Mouse (Mus musculus) megakaryocyte progenitor cell, adult 5-6 weeks (primary cell): ENCODE measurements at regions not wholly inside any gene's neighbourhood (a gene's known extent, or its start where the extent isn't known, plus 50 kb on each side); places are given as distances from the start of the nearest gene placed in this dataset.
"Not testable (repeated sequence)": the region's sequence is repeated elsewhere in the genome, so short reads cannot be mapped to it uniquely, and the experiment has no call there.

Experiments
- ATAC-seq: replicated peaks from 2 replicates; pipeline ENCODE4 v1.8.0; 2016; ENCODE audit warnings: mild to moderate bottlenecking, moderate TSS enrichment, inconsistent platforms; ENCODE audit not compliant: poor library complexity

DNA sequence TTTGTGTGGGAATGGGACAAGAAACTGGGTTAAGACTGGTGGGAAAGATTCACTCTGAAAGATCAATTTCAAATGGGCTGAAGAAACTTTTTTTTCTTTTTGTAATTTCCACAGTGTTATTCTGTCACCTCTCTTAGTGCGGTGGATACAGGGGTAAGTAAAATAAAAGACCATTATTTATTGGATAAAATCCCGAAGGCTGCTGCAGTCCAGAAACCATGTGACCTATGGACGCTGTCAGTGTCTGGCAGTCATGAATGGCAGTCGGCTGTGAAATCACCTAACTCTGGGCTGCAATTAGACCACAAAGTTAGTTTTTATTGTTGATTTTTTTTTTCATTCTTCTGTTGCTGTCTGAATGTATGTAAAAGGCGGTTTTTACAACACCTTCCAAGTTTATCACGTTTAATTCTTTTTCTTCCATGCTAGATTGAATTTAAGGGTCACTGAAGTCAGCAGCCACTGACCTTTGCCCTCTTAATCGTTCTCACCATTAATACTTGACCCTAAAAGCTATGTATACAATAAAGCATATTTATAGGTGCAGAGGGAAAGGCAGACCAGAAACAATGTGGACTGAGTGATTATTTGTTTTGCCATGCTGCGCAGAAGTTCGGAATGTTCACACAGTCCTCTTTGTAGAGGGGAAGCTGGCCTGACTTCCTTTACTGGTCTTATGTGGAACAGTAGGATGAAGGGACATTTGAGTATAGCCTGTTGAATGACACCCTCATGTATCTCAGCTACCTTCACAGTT, 182.7 kb downstream of the Bmp2 start:
- no peak for ATAC-seq

DNA sequence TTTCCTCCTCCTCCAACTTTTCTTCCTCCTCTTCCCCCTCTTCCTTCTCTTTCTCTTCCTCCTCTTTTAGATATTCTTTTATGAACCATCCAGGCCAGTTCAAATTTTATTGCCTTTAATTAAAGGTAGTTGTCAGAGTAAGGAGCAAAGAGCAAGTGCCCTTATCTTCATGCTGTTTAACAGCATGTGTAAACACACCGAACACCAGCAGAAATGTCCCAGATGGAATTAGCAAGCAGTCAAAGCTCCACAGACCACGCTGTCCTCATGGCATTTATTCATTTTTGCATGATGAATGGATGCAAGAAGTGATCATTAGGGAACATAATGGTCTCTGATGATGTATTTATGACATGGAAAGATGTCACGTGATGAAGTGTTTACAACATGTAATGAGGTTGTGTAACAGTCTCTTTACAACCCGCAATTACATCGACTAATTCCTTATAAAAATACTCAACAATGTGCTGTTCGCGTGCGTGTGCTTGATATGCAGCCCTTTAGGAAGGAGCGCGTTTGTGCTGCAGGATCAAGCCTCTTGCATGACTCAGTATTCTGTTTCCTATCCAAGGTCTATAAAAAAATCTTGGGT, 187.0 kb downstream of the Bmp2 start:
- no peak for ATAC-seq

DNA sequence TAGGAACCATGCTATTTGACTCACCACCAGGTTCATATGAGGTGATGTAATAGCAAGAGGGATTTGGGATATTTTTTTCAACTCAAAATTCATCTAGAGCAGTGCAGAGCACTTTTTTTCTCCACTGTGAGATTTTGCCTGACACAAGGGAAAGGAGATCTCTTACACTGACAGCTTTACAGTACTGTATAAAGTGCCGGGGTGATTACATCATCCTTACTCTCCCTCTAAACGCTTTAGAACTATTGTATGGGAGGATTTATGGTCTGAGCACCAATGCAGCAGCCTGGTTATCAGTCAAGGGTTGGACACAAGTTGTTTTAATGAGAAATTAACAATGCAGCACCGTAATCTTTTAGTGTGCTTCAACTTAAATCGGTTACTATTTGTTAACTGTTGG, 196.5 kb downstream of the Bmp2 start:
- ATAC-seq: no peak

DNA sequence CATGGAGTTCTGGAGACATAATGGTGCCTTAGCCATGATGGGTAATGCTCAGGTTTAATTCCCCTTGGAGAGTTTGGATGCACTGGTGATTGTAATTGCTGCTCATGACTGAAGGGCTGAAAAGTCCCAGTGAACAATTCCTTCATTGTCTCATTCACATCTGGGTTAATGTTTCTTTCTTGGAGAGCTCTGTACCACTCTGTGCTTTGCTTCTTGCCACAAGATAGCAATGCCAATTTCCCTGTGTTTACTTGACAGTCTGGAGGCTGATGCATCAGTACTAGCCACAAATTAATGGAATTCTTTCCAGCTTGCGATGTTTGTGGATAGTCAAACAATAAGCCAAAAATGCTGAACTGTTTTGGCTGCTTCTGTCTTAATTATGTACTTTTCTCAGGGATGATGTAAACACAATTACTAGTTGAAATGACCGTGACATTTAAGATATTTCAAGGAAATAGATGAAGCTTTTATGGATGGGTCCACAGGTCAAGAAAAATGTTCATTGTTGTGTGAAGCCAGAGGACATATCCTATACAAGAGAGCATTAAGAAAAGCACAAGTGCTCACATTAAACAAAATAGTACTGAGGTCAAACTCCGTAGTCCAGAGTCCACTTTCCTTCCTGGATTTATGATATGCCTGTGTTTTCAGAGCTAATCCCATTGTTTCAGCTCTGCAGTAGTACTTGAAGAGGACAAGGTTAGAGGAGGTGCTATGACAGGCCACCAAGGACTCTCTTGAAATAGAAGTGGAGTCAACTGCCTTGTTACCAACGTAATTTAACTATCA, 198.1 kb downstream of the Bmp2 start:
- ATAC-seq: no peak

DNA sequence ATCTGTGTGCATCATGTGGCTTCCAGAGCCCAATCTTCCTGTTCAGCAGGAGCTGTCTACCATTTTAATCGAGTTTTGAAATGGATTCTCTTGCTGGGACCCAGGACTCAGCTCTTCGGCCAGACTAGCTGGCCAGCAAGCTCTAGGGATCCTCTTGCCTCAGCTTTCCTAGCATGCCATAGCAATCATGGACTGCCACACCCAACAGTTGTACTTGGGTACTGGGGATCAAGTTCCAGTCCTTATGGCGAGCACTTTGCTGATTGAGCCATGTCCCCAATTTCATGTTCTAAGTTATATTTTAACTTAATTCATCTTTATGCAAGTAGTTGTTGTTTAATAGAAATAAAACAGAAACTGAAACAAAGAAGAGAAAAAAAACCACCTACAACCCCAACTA, 202.1 kb downstream of the Bmp2 start:
- no peak for ATAC-seq

DNA sequence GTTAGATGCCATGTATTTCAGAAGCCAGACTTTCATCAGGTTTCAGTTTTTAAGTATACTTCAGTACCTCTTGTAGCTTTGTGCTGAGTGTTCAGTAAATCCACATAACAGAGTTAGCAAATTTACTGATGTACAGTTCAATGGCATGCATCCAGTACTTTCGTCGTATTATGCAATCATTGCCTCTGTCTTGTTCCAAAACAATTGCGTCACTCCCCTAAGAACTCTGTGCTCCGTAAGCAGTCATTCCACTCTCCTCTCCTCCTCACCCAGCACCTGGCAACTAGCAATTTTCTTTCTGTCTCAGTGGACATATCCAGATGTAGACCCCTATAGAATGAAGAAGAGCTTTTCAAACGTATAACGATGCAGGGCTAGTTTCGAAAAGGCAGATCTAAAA, 209.5 kb downstream of the Bmp2 start:
- ATAC-seq: peak; percentile 86

DNA sequence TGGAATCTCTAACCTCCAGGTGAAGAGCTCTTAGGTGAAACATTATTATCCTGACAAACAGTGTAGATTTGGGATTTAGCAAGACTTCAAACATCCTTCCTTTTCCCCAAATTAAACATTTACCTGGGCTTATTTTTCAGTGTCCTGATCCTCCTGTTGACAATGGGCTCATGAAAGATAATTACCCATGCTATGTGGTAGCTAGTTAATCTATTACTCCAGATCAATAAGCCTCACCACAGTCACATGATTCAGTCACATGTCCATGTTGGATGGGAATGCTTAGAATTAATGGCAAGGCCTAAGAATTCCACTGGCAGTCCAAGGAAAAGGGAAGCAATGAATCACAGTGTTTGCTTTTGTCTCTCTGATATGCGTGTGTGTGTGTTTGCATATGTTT, 216.6 kb downstream of the Bmp2 start:
- ATAC-seq: no peak

DNA sequence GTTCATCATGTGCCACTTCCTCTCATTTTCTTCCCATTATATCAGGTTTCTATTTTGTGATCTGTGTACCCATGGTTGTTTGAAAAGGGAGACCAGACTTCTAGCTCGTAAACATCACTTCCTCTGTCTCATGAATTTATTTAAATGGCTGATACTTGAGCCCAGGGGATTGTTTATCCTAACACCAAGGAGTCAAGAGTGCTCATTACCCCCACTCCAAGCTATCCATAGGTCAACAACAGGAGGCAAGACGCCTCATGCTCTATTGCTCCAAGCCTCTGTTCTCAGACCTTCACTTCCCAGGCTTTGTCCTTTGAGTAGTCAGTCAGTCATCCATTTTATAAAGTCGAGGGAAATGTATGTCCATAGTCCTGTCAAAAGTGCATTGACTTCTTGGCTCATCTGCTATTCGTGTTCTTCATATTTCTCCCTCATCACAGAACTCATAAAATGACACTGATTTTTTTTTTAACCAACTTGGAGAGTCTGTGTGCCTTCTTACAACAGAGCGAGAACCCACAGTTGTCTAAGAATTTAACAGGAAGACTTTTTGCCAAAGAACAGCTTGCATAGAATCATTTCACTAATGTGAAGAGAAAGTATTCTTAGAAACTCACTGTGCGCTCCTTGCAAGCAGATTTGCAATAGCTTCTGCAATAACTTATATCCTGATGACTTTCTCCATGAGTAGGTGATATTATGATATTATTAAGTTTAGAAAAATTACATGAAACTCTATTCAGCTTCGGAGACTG, 231.8 kb downstream of the Bmp2 start:
- ATAC-seq: no peak

DNA sequence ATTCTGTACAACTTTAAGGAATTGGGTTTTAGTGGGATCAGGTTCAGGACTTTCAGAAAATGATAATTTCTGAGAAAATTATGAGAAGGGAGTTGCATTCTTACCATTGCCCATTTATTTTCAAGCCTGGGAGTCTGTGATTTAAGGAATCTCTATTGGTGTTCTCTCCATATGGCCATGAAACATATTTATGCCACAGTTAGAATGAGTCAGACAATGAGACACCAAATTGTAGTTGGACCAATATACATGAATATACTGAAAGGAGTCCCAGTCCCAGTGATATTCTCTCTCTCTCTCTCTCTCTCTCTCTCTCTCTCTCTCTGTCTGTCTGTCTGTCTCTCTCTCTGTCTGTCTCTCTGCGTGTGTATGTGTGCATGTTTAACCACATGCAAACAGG, 239.1 kb downstream of the Bmp2 start:
- no peak for ATAC-seq

DNA sequence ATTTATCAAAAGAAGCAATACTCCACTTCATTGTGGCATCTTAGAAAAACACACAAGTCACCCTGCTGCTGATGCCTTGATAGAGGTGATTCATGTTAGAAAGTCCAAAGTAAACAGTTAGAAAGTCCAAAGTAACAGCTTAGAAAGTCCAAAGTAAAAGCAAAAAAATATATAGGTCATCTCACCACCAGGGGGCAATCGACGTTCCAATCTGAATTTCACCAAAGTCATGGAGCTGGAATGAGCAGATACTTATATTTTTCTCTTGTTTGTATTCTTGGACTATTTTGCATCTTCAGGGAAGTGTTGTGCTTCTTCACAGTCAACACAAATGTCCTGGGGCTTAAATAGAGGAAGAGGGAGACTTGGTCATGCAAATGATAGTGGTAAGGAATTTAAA, 241.3 kb downstream of the Bmp2 start:
- ATAC-seq: peak; percentile 58; the same call in 1 of the 2 replicates

DNA sequence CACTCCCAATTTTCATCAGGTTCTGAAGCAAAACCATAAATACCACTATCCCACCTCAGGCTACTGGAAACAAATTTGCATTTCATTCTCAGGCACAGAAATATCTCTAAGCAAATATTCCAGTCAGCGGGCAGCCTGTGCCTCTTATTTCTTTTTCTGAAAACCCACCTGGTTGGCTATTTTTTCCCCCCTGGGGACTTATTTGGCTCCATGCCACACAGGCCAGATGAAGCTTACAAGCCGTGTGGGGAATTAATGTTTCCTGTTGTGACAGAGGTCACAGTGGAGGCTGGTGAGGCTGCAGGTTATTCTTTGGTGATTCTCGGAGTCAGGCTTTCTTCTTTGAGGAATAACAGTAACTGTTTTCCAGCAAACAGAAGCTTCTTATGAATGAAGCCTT, 250.7 kb downstream of the Bmp2 start:
- no peak for ATAC-seq

DNA sequence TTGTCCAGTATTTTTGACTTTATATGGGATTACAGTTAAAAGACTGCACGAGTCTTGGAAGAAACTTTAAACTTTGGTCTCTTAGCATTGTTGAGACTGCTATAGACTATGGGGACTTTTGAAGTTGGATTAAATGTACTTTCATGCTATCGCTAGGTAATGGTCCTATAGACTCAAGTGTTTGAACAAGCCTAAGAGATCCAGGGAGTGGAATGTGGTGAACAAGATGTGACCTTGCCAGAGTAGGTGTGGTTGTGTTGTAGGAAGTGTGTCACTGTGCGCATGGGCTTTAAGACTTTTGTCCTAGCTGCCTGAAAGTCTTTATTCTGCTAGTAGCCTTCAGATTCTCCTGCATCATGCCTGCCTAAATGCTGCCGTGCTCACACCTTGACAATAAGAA, 269.5 kb downstream of the Bmp2 start:
- ATAC-seq: no peak

DNA sequence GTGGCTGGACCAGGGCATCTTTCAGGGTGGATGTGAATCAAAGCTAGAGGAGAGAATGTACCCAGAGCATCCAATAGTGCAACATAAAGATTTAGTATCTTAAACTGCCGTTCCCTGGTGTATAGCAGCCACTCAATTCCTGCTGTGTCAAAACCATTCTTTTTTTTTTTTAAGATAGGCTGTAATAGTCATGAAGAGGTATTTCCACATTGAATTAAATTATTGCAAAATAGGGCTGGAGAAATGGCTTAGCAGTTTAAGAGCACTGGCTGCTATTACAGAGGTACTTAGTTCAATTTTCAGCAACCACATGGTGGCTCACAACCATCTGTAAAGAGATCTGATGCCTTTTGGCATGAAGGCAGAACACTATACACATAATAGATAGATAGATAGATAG, 277.4 kb downstream of the Bmp2 start:
- no peak for ATAC-seq

DNA sequence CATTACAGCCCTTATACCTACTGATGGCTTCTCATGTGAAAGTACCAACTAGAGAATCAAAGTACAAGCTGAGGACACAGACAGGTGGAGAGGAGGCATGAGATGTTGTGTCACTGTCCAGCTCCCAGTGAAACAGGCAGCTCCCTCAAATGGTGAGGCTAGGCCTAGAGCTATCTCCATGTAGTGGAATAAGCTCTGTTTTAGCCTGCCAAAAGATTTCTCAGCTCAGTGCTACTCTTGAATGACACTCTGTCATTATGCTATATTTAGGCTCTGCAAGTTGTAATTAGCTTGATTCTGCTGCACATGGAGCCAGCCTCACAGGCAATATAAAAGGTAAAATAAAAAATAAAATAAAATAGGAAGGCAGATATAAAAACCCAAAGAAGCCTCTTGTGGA, 298.5 kb downstream of the Bmp2 start:
- no peak for ATAC-seq

DNA sequence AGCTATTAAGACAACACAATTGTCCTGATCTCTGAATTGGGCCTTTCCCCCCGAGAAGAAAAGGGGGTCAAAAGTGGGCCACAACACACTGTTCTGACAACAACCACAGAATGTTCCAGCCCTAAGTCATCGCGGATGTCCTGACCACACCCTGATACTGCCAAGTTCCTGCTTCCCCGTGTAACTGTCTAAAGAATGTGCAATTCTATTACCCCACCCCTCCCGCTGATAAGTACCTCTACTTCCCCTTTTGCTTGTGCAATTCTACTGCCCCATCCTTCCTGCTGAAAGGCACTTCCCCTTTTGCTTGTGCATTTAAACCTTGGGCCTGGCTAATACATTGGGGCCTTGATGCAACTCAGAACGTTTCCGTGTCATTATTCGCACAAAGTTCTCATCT, 323.0 kb downstream of the Bmp2 start:
- ATAC-seq: not testable (repeated sequence)

DNA sequence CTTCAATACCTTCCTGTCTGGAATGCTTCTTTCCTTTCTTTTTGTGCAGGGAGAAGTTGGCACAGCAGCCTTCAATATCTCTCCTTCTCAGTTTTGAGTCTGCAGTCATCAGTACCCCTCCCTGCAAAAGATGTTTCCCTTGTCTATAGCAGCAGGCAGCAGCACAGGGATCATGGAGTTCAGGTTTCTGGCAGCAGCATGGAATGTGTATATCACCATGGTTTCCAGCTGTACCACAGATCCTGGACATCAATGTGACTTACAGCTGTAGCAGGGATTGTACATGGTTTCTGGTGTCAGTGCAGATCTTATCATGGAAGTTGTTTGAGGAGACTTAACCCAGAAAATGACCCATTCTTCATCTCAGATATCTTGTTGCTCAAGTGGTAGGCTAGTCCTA, 331.7 kb downstream of the Bmp2 start:
- ATAC-seq: no peak

DNA sequence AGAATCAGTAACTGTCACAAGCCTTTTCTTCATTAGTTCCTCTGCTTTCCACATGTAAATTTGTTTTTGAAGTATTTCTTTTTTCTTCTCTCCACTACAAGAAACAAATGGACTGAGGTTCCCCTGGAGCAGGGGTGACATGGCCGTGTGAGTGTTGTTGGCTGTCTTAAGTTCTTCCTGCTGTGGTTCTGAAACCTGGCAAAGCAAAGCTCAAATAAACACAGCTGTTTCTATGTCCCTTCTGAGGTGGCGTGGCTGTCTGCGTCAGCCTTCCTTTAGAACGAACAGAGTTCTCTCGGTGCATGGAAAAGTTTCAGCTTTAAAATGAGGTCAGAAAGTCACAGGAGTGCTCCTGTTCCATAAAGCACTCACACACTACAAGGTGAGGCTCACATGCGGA, 354.3 kb downstream of the Bmp2 start:
- ATAC-seq: no peak
